Mouse (Mus musculus): ENCODE data around the gene Fam124b.
A peak's percentile ranks its signal among the peaks of the same experiment; 100 is the strongest.

Gene Fam124b

DNA sequence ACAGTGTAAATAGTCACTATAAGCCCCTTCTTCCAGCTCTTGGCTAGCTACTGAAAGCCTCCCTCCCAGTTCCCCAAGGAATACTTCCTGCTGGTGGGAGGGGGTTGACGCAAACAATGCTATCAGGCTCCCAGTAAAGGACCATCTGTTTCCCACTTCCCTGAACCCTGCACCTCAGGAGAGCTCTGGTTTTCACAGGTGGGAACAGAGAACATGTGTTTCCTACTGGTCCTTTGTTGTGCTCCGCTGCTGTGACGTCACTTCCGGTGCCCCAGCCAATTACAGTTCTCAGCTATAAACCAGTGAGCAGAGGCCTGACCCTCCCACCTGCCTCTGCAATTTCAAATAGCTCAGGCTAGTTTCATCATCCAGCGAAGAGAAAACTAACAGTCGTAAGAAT is at the start of gene Fam124b:
TSS of gene Fam124b (minus strand) at position 206 of the 400 bp plus-strand sequence.
- DNase-seq = no peak

DNA sequence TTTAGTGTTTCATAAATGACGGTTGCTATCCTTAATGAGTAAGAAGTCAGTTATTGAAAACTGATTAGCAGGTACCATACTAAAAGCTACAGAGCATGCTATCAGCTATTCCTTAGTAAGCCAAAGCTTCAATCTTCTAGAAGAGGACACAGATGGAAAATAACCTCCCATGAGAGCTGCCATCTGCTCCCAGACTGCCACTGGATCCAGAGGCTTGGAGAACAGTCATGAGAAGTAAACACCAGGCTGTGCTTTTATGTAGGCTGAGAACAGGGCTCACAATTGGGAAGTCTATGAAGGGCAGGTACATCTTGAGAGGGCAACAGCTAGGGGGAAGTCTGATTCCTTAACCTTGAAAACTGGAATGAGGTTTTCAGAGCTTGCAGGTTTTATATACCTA is 42.2 kb upstream of the Fam124b start:
- DNase-seq = no peak

DNA sequence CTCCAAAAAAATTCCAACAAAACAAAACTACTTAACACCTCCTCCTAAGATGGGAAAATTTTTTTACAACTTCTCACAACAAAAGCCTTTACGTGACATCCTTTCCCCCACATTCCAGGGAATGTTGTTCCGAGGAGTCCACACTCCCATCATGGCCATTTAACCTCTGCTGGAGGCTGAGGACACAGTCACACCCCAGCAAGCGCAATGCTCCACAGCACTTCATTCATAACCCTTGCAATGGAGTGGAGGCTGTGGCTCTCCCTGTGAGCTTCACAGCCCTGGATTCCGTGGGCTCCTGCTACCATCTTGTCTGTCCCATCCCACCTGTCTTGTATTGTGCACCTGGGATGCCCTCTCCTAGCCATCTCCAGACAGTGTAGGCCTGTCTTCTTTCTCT is 40.4 kb upstream of the Fam124b start:
- no peak for DNase-seq

DNA sequence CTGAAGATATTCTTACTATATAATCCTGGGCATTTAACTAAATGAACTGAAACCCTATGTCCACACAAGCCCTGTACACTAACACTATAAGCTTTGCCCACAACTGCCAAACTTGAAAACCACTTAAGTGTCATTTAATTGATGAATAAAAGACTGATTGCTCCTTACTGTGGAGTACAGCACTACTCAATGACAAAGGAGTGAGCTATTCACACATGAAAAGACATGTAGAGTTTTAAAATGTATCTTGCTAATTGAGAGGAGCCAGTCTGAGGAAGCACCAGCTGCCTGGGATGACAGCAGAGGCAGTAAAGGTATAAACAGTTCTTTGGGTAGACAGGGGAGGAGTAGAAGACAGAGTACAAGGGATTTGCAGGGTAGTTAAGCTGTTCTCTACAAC is 35.0 kb upstream of the Fam124b start:
- no peak for DNase-seq

DNA sequence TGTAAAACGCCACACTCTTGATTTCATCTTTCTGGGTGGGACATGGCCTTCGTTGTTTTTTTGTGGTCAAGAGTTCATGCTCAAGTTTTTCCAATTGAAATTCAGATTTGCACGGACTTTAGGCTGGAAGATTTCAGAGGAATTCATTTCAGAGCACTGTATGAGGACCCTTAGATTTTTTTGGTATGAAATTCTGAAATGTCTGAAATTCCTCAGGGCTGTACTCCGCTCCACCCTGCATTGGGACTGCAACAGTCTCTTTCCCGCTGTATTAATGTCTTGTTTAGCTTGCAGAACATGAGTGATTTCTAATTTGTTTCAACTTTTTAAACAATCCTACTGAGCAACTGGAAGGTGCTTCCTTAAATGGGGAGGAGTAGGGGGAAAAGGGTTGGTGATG is 32.0 kb upstream of the Fam124b start:
- no peak for DNase-seq

DNA sequence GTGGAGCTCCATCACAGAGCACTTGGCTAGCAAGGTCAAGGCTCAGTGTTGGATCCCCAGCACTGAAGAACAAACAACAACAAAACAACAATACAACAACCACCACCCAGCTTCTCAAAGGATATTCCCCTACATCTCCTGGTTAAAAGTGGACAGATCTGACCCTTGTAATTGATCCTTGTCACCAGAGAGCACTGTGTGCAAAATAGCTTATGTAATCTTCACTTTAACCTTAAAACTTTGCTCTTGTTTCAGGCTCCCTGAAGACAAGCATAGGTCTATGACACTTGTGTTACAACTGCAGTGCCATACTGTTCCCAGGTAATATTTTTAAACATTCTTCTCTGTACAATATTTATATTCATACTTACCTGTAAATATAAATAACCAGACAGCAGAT is 28.9 kb upstream of the Fam124b start:
- DNase-seq = no peak

DNA sequence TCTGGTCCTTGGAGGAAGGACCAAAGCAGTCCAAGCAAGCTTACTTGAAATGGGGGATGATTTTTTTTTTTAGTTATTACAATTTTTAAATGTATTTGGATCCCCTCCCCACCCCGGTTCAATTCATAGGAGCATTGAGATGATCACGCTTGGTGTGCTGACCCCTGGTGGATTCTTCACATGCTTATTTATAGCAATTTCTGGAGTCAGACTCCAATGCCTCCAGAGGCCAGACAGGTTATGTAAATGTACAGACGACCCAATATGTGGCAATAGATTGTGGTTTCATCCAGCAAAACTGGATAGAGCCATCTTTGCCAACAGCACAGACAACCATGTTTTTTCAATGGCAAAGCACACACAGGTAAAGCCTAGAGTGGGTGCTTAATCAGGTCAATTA is 25.9 kb upstream of the Fam124b start:
- DNase-seq = no peak

DNA sequence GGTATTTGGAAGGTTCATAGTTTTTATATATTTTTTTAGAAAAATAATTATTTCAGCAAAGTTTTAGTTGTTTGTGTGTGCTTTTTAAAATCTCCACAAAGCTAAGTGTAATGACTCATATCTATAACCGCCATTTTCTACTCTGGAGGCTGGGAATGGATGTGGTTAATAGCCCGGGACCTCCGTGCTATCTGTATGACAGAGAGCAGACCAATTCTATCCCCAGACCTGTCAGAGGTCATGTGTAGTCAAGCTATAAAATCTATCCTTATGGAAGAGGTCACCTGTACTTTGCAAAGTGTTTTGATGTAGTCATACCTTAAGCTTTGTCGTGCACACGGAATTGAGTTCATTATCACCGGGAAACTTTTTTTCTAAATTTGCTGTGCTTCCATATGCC is 23.3 kb upstream of the Fam124b start:
- no peak for DNase-seq

DNA sequence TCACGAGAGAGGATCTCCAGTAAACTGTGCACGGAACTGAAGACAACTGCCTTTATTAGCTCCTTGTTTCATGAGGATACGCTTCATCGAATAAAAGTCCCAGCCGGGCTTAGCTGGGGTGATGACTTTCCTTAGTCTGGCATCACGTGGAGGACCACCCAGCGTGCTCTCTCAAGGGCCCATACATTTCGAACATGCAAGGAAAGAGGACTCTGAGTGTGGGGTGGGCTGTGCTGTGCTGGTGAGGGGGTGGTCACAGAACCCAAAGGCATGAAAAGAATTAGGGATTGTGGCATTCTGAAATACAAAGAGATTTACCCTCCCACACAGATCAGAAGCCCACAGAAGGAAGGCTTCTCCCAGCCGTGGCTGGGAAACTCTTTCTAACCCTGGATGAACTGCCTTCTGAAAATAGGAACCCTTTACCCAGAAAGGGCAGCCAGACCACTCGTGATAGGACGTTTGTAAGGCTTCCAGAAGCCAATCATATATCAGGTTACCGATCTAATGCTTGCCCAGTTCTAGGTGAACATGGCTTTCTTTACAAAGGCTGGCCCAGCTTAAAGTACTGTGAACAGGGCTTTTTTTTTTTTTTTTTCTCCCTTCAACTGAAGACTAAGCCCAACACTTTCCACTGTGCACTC is 21.9 kb upstream of the Fam124b start:
- no peak for DNase-seq

DNA sequence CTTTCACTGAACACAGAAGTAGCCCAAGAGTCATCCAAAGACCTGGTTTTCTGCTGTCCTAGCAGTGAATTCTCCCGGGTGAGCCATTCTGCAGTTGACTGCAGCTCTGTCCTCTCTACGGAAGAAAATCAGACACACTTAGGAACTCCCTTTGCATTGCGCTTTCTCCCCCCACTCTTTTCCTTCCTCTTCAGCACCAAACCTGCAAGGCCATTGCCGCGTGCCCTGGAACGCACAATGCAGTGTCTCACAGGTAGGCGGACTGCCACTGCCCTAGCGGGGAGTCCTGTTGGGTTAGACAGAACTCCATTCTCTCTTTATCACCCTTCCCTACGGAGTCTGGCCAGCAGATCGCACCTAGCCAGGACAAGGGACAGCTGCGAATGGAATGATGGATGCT is 21.2 kb upstream of the Fam124b start:
- no peak for DNase-seq

DNA sequence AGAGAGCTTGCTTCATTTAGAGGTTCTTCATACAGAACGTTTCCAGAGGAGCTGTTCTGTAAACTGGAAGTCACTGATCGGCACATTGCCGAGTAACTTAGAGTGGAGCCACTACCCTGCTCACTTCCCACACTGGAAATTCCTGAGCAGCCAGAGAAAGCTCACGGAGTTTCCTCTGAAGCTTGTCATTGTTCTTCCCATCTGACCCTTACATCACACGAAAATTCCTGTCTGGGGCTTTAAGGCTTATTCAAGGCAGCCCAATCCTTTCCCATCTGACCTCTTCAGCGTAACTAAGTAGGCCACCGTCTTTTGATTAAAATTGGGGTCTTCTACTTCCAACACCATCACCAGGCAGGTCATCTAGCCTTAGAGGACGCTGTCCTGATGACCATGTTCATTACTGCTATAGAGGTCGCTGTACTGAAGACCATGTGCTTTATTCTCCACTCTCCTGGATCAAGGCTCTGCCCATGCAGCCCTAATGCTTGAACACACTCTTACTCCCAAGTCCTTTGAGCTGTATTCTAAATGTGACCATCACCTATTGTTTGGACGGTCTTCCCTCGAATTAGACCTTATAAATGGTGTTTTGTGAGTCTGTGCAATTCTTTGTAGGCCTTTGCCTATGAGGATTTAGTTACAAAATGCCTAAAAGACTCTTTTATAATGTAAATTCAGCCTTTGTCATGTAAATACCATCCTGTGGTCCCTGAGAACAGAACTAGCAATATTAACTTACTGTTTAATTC is 18.9 kb upstream of the Fam124b start:
- no peak for DNase-seq

DNA sequence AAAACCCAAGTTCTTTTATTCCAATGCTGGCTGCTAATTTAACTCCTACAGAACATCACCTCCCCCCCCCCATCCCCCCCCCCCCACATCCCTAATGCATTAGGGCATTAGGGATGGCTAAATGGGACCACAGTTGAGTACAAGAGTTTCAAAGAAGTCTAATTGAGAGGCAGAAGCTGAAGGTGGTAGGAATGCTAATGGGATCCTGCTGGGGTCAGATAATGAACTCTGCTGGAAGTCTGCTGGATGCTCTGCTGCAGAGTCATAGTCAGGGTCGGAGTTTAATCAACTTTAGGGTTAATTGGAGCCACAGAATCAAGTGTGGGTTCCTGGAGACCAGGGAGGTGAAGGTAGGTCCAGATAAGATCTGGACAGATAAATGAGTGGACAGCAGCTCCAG is 17.9 kb upstream of the Fam124b start:
- no peak for DNase-seq

DNA sequence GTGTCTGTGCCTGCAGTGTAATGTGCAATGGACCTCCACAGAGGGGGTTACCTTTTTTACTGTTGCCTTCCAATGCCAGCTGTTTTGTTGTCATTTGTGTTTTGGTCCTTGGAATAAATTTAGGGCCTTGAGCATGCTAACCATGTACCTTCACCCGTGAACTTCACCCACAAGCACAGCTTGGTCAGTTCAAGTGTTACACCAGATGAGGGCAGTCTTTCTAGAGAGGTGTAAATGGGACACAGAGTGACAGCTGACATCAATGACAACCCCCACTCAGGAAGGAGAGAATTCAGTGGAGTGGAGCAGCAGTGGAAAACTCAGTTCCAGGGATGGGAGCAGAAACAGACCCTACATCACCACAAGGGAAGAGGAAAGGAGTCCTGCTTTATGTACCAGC is 12.3 kb upstream of the Fam124b start:
- no peak for DNase-seq

DNA sequence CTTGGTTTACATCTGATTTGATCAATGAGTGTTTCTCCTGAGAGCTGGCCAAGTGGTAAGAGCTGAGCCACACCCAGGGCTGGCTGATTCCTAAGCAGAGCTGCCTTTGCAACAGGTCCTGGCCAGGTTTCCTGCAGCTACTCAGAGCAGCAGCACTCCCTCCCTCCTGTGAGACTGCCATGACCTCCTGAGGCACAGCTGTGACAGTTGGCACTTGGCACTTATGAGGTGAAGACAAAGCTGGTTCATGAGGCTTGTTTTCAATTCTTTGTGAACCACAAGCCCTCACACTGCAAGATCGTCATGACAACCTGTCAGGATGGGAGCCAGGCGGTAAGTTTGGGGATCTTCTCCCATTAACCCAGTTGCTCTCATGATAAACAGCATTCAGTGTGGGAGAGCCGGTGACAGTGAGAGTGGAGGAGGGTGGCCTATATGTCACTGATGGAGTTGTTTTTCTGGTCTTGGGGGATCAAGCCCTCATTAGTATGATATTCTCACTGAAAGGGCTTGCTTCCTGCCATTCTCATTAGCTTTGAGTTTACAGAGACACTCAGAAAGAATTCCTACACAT is 6.7 kb upstream of the Fam124b start:
- no peak for DNase-seq

DNA sequence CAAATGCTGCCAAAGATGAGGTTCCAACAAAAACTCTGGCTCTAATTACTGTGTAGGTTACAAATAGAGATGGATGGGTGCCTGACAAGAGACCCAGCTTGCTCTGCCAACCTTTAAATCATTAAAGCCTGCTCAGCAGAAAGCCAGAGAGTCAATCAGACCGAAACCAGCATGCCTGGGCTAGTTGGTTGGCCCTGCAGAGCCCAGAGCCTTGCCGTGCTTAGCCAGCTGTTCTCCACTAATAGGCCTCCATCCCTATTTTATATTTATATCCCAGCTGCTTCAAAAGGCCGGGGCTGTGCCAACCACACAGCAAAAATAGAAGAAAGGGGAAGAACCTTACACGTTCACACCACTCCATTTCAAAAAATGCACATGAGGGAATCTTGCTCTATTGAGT is 2.9 kb upstream of the Fam124b start:
- DNase-seq = no peak

DNA sequence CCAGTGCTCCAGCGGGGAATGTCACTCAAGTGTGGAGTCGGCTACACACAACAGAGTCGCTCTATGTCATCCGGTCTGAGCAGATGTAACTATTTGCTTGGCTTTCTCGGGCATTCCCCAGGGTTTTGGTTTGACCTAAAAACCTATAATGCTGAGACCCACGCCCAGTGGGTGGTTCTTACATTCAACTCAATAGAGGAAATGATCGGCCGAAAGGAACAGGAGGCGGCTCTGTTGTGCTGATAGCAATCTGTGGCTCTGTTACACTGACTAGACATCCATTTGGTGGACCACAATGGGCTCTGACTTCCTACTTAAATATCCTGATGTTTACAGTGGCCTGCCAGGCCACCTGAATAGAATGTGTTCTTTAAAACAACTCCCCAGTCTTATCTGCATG is 4.4 kb downstream of the Fam124b start:
- no peak for DNase-seq

DNA sequence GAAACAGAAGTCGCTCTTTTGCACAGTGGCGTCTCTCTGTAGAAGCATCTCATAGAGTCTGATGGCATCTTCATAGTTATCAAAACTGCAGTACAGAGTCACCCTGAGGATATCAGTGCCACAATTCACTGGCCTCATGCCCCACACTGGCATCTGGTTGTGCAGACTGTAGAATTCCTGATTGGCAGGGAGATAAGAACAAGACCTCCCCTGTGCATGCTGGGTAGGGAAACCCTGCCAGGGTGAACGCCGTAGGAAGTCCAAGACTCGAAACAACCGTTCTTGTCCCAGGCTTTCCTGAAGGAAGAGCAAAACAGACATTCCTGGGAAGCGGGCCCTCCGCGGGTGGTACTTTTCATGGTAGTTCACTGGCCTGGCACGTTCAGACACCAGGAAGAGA is 5.1 kb downstream of the Fam124b start:
- DNase-seq = no peak

DNA sequence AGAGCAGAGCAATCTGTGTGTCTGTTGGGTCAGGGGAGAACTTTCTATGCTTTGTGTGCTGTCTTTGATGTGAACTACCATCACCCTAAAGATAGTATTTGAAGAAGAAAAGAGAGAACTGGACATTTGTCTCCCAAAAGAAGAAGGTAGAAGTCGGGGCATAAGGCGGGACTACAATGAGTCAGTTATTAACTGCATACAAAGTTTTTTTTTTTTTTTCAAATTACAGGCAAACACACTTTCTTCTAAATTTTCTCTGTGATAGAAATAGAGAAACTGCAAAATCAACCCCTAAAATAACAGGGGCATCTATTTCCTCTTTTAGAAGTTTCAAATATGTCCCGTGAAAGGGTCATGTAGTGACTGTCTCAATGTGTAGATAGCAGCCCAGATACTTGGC is 16.0 kb downstream of the Fam124b start:
- no peak for DNase-seq

DNA sequence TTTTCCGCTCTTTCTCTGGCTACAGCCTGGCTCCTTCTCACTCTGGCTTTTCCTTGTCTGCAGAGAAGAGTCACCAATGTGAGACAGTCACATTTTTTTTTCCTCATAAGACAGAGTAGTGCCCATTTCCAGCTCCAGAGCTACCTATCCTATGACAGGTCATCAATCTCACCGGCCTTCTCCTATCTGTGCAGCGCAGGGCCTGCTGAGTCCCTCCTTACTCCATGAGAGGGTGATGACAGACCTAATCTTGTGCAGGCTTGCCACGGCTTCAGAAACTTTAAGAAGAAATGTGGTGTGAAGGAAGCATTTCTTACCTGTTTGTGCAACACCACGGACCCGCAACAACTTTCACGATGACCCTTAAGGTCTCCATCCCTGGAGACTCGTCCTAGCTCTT is 25.4 kb downstream of the Fam124b start:
- no peak for DNase-seq

DNA sequence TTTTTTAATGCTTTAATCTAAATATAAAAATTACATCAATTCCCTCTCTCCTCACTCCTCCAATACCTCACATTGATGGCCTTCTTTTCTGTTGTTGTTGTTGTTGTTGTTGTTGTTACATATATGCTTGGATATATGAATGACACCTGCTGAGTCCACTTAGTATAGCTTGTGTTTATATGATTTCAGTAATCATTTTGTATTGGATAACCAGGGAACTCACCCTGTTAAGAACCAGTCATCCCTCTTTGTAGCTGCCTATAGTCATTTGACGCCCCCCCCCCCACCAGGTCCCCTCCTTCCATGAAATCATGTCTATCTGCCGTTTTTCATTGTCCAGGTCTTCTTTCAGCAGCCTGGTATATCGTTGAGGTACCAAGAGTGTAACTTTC is 36.9 kb downstream of the Fam124b start:
- DNase-seq = no peak

DNA sequence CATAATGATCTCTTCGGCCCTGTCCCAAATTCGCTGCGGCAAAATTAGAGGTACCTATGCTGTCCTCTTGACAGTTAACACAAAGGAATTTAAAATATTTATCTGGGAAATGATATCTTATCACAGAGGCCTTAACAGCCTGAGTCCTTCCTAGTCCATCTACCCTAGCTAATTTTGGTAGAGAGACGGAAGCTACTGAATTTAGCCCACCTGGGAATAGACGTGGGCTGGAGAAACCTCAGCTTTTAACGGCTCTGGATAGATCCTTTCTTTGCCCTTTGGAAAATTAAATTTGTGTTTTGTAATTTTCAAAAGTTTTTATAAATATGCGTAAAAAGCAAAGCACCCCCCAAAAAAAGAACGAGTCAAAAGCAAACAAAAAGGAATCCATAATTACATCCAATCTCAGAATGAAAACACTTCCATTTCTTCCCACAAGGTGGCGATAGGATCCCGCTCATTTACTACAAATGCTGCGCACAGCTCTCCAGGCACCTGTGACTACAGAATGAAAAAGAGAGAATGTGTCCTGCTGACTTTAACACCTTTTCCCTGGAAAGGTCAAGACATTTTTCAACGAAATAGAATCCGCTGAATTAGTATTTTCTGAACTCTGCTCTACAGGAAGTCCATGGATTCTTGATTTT is 37.4 kb downstream of the Fam124b start:
- peak; percentile 51 for DNase-seq

DNA sequence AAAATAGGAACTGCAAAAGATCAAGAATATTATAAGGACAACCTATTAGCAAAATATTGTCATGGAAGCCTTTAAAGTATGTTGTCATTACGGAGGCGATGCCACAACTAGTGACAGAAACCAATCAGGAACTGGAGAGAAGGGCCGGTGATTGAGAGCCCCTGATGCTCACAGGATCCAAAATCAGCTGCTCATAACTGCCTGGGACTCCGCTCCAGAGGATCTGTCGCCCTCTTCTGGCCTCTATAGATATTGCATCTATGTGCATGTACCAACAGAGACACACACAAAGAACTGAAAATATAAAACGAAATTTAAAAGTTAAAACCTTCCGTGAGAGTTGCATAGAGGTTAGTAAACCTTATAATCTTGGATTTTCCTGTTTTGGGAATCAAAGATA is 38.1 kb downstream of the Fam124b start:
- no peak for DNase-seq

DNA sequence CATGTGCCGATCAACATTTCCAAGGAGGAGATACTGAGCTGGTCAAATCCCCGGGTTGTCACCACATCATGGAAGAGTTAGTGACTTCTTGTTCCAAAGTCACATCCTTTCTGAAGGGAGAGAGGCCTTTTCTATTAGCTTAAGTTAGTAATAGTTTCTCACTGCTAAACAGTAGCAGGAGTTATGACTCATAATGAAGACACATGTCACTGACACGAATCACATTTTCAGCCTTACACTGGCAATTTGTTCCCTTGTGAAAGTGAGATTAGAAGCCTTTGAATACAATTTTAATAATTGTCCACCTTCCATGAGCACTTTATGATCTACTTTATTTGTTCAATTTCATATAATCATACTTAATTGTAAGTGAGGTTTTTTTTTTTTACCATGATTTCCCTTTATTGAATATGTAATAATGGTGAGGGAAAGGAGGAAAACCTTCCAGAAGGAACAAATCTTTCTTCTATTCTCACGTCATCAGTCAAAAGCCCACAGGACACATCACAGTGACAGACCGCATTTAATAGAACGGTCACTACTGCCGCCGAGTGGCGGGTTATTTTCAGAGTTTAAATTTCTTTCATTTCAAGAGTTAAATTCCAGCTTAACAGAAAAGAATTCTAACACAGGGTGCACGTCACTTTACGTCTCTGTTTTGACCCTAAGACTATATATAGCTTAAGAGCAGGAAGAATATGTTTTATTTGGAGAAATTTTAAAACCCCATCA is 40.5 kb downstream of the Fam124b start:
- no peak for DNase-seq
